Mouse (Mus musculus): ENCODE measurements at regions not wholly inside any gene's neighbourhood (a gene's known extent, or its start where the extent isn't known, plus 50 kb on each side); places are given as distances from the start of the nearest gene placed in this dataset.
A peak's percentile ranks its signal among the peaks of the same experiment; 100 is the strongest.

- no peak overlapping the region for H3K27ac ChIP-seq (replicated peaks; ENCODE audit: low read depth, low read length)
- H3K4me3 ChIP-seq (replicated peaks; ENCODE audit: low read length), result no peak overlapping the region
- peaks cover 4% of the 10 kb centered on the region; the same call in 1 of the 2 replicates for H3K9me3 ChIP-seq (ENCODE audit: control insufficient read depth, low read length)
- 83% methylated on average over 3 of the region's 3 CpGs for WGBS
- no peaks in the 10 kb centered on the region for H3K4me1 ChIP-seq (ENCODE audit: control insufficient read depth, insufficient read depth, low read length)
- H3K9ac ChIP-seq (ENCODE audit: low read depth, low read length, severe bottlenecking), result no peak overlapping the region
- no peaks in the 10 kb centered on the region for H3K36me3 ChIP-seq (ENCODE audit: control insufficient read depth, insufficient read depth, low read length)
- DNase-seq (ENCODE audit: low spot score), result no peak
- no peak for TF ChIP-seq POLR2A (IDR thresholded peaks at IDR 0.05; ENCODE audit: borderline replicate concordance, extremely low read depth, insufficient read depth, insufficient read length)
- no peaks in the 10 kb centered on the region for H3K27me3 ChIP-seq (ENCODE audit: control insufficient read depth, insufficient read depth, low read length)
- no peak for ATAC-seq (ENCODE audit: low FRiP score, low read depth)
- H3K4me2 ChIP-seq (replicated peaks; ENCODE audit: low read depth, low read length, severe bottlenecking), result no peak overlapping the region
Measured at GRCm38 (mm10) chr5:118962152-118962551, 401.7 kb downstream of the Med13l start.

DNA sequence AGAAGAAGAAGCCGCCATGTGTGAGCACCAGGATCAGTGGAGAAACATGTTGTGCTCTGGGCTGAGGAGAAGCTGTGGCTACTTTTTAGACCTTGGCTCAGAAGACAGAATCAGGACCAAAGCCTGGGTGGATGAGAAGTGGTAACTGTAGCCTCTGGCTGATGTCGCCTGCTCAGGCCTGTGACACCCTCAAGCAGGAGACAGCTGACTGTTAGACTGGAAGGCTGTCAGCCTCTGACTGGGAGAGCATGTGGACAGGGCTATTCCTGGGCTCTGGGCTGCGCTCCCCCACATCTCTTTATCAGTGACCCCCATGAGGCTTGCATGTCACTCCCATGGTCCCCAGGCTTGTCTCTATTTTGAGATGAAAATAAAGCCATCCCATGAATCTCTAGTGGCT lies 402.5 kb downstream of the Med13l start:
- no peak for TF ChIP-seq POLR2A (IDR thresholded peaks at IDR 0.05; ENCODE audit: borderline replicate concordance, extremely low read depth, insufficient read depth, insufficient read length)
- no peaks in the 10 kb centered on the region for H3K27me3 ChIP-seq (ENCODE audit: control insufficient read depth, insufficient read depth, low read length)
- no peak overlapping the region for H3K27ac ChIP-seq (replicated peaks; ENCODE audit: low read depth, low read length)
- no peaks in the 10 kb centered on the region for H3K4me1 ChIP-seq (ENCODE audit: control insufficient read depth, insufficient read depth, low read length)
- 82% methylated on average over 3 of the region's 3 CpGs for WGBS
- H3K36me3 ChIP-seq (ENCODE audit: control insufficient read depth, insufficient read depth, low read length), result no peaks in the 10 kb centered on the region
- no peak for DNase-seq (ENCODE audit: low spot score)
- H3K9me3 ChIP-seq (ENCODE audit: control insufficient read depth, low read length), result peaks cover 4% of the 10 kb centered on the region; the same call in 1 of the 2 replicates
- no peak overlapping the region for H3K4me3 ChIP-seq (replicated peaks; ENCODE audit: low read length)
- no peak overlapping the region for H3K4me2 ChIP-seq (replicated peaks; ENCODE audit: low read depth, low read length, severe bottlenecking)
- H3K9ac ChIP-seq (ENCODE audit: low read depth, low read length, severe bottlenecking), result no peak overlapping the region
- no peak for ATAC-seq (ENCODE audit: low FRiP score, low read depth)

DNA sequence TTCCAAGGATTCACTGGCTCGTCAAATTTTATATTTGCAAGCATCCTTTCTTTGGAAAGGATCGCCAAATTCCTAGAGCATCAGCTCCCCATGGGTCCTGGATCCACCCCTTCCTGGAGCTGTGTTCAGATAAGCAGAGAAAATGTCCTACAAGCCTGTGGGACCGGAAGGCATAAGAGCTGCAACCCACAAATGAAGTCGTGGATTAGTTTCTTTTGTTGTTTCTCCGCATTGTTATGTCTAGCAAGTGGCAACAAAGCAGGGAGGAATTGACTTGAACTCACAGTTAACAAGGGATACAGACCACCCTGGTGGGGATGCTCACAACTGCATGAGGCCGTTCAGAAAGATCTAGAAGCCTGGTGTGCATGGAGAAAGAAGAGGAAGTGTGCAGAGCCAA lies 406.4 kb downstream of the Med13l start:
- H3K9ac ChIP-seq (ENCODE audit: low read depth, low read length, severe bottlenecking), result no peak overlapping the region
- no peaks in the 10 kb centered on the region for H3K4me1 ChIP-seq (ENCODE audit: control insufficient read depth, insufficient read depth, low read length)
- H3K27me3 ChIP-seq (ENCODE audit: control insufficient read depth, insufficient read depth, low read length), result no peaks in the 10 kb centered on the region
- no peaks in the 10 kb centered on the region for H3K9me3 ChIP-seq (ENCODE audit: control insufficient read depth, low read length)
- no peak overlapping the region for H3K4me2 ChIP-seq (replicated peaks; ENCODE audit: low read depth, low read length, severe bottlenecking)
- no peak for TF ChIP-seq POLR2A (IDR thresholded peaks at IDR 0.05; ENCODE audit: borderline replicate concordance, extremely low read depth, insufficient read depth, insufficient read length)
- DNase-seq (ENCODE audit: low spot score), result no peak
- no peak overlapping the region for H3K4me3 ChIP-seq (replicated peaks; ENCODE audit: low read length)
- no peak for ATAC-seq (ENCODE audit: low FRiP score, low read depth)
- no peaks in the 10 kb centered on the region for H3K36me3 ChIP-seq (ENCODE audit: control insufficient read depth, insufficient read depth, low read length)
- H3K27ac ChIP-seq (replicated peaks; ENCODE audit: low read depth, low read length), result no peak overlapping the region
- 77% methylated on average over 6 of the region's 6 CpGs for WGBS

DNA sequence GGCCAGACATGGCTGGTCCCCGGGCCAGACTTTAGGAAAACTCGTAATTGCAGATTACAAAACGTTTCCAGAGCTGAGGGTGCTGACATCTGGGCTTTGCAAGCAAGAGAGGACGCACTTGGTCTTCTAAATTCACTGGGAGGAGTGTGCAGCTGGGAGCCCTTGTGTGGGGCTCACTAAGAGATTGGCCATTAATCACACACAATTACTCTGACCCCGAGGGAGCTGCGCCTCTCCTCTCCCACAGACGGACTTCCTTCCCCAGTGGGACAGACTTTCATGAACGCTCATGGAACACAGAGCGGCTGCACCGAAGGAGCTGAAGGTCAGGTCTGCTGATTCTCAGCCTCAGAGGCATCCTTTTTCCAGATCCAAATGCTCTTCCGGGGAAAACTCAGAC lies 407.2 kb downstream of the Med13l start:
- Histone ChIP-seq H3K9ac (ENCODE audit: low read depth, low read length, severe bottlenecking) (no peak overlapping the region), H3K4me3 (replicated peaks; ENCODE audit: low read length) (no peak overlapping the region), H3K27ac (replicated peaks; ENCODE audit: low read depth, low read length) (no peak overlapping the region), H3K27me3 (ENCODE audit: control insufficient read depth, insufficient read depth, low read length) (no peaks in the 10 kb centered on the region), H3K4me1 (ENCODE audit: control insufficient read depth, insufficient read depth, low read length) (no peaks in the 10 kb centered on the region), H3K4me2 (replicated peaks; ENCODE audit: low read depth, low read length, severe bottlenecking) (no peak overlapping the region), H3K9me3 (ENCODE audit: control insufficient read depth, low read length) (no peaks in the 10 kb centered on the region), H3K36me3 (ENCODE audit: control insufficient read depth, insufficient read depth, low read length) (no peaks in the 10 kb centered on the region)
- no peak for DNase-seq (ENCODE audit: low spot score)
- TF ChIP-seq POLR2A (IDR thresholded peaks at IDR 0.05; ENCODE audit: borderline replicate concordance, extremely low read depth, insufficient read depth, insufficient read length), result no peak
- WGBS, result 35% methylated on average over 11 of the region's 11 CpGs
- no peak for ATAC-seq (ENCODE audit: low FRiP score, low read depth)

GRCm38 (mm10) chr5:118975147-118975546 lies 414.7 kb downstream of the Med13l start:
- no peaks in the 10 kb centered on the region for H3K9me3 ChIP-seq (ENCODE audit: control insufficient read depth, low read length)
- TF ChIP-seq POLR2A (IDR thresholded peaks at IDR 0.05; ENCODE audit: borderline replicate concordance, extremely low read depth, insufficient read depth, insufficient read length), result no peak
- no peak overlapping the region for H3K9ac ChIP-seq (ENCODE audit: low read depth, low read length, severe bottlenecking)
- 0 out of 2 replicates have a peak, but pooled peaks cover 5% of the 10 kb centered on the region for H3K4me1 ChIP-seq (ENCODE audit: control insufficient read depth, insufficient read depth, low read length)
- H3K27ac ChIP-seq (replicated peaks; ENCODE audit: low read depth, low read length), result no peak overlapping the region
- peaks cover 5% of the 10 kb centered on the region; the same call in 1 of the 2 replicates for H3K27me3 ChIP-seq (ENCODE audit: control insufficient read depth, insufficient read depth, low read length)
- no peak for ATAC-seq (ENCODE audit: low FRiP score, low read depth)
- H3K4me3 ChIP-seq (replicated peaks; ENCODE audit: low read length), result no peak overlapping the region
- H3K36me3 ChIP-seq (ENCODE audit: control insufficient read depth, insufficient read depth, low read length), result no peaks in the 10 kb centered on the region
- peak overlapping the region; percentile 23; the same call in 1 of the 2 replicates for H3K4me2 ChIP-seq (replicated peaks; ENCODE audit: low read depth, low read length, severe bottlenecking)
- no peak for DNase-seq (ENCODE audit: low spot score)
- WGBS, result 32% methylated on average over 10 of the region's 10 CpGs

All from limb, embryonic 14.5 days (tissue).